Mouse (Mus musculus) fibroblast of lung, adult 2 months (primary cell): Measurements from ENCODE around the gene Phxr2.

Experiments
- DNase-seq: peaks from one replicate; pipeline ENCODE4 v3.0.0-alpha.2; 2011; ENCODE audit warnings: low read depth

Phxr2 gene

GRCm38 (mm10) chr10:99089906-99090305 lies 36.2 kb downstream of the Phxr2 start:
- no peak for DNase-seq

DNA sequence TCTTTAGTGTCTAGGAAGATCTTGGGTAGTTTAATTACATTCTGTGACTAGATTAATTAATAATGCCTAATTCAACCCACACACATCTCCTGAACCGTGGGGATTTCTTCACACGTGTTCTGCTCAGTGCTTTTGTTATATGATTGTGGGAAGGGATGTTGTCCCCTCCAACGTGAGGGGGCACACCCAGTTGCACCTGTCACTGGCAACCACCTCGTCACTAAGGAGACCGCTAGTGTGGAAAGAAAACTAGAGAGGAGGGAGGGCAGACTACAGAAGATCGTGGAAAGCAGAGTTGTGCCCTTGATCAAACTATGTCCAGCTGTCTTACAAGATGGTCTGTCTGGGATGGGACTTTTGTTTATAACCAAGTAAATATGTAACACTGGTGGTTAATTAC lies 40.1 kb downstream of the Phxr2 start:
- DNase-seq: no peak

- DNase-seq: no peak
These were observed 40.9 kb downstream of the Phxr2 start for GRCm38 (mm10) chr10:99085240-99085587.

DNA sequence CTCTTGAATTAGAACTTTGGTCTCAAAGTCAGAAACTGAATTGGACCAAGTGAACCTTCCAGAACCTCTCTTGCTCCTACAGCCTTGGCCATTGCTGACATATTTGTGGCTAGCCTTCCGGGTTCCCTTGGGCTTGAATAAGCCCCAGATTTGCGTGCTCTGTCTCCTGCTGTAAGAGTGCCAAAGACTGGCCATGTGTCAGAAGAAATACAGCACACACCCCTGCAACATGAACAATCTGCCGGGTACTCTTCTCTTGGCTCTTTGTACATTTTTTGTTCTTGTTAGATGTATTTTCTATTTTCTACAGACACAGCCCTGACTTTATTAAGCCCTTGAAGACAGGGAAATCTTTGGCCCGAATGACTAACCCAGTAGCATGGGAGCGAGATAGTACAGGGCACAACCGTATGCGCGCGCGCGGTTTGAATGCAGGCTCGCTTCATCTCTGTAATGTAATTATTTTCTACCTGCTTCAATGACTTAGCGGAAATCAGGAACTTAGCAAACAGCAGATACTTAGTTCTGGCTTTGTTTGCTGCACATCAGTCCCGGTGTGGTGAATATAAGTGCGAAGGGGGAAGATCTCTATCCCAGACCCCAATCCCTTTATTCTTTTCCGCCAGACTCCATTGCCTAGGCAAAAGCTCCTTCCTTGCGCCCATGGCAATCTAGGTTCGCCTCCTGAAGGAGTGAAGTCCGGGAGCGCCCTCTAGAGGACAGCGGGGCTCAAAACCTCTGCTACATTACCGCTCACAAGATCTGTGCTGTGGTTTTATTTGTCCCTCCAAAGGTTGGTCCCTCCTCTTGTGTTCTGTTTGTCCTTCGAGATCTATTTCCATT lies 41.5 kb downstream of the Phxr2 start:
- peak; percentile 65 for DNase-seq

DNA sequence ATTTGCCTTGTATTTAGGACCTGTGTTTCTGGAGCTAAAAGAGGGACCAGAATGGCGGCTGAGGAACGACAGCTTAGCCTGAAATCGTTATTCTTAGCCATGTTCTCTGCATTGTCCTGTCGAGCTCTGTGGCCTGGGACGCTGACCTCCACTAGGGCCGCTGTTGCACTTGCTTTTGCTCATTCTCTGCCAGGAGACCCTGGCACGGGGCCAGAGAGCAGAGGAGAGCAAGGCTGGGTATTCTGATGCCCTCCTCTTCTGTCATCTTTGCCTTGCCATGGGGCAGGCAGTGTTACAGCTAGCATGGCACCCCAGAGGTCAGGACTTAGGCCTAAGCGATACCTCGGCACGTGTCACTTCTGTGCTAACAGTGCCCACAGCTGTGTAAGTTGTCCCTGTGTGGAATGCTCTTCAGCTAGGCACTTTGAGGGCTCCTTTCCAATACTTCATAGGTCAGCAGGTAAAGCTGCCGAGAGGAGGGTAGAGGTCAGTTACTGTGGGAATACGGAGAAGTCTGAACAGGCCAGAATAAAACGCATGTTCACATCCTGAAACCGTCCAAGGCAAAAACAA lies 42.6 kb downstream of the Phxr2 start:
- DNase-seq: no peak

DNA sequence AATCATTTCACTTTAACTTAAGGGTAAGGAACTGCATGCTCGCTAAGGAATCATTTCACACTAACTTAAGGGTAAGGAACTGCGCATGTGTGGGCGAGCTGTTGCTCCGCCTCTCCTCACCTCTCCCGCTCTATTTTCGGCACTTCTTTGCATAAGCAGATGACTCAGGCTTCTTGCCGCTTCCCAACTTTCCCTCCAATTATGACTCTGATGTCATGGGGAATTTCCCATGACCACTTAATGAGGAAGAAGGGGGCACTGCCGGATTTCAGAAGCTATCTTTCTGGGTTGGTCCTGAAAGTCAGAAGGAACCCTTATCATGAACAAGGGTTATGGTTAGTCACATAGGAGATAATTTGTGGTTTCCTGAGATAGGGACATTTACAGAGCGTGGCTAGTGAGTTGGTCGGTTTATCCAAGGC lies 44.5 kb downstream of the Phxr2 start:
- DNase-seq: no peak

DNA sequence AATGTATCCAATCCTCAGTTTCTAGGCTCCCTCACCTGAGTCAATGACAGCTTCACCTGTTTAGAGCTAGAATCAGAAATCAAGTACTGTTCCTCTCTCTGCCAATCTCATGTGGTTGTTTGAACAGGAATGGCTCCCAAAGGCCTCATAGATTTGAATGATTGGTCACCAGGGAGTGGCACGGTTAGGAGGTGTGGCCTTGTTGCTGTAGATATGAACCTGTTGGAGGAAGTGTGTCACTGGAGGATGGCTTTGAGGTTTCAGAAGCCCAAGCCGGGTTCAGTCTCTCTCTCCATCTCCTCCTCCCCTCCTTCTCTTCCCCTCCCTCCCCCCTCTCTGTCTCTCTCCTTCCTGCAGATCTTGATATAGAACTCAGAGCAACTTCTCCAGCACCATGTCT lies 47.5 kb downstream of the Phxr2 start:
- no peak for DNase-seq

GRCm38 (mm10) chr10:99076113-99076895 lies 49.8 kb downstream of the Phxr2 start:
- DNase-seq: no peak
